Comparison of ENCODE assay signal across 28 mouse cellular contexts in the genomic region with DNA sequence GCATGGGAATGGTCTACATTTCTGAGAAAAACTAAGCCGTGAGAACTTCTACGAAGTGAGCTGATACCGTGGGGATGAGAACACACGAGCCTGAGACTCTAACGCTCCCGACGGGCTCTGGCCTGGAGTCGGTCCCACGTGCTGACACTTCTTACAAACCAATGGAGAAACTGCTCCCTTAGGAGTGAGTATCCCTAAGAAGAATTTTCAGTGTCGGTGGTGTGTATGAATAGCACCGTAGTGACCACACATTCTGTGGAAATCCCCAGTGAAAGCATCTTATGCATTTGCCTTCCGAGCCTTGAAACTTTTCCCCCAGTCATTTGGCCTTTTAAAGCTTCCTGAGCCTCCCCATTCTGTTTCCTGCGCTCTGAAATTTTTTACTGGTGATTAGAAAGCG. TPM values are rescaled to one million over a fixed set of nuclear protein-coding genes. Genes with fewer than 3 reads are reported as not detected.
A peak's percentile ranks its signal among the peaks of the same experiment; 100 is the strongest.
DNase-seq lines count a peak whose midpoint lies in the region; ATAC-seq and TF ChIP-seq lines count a peak whose summit lies in the region.
"Had no signal": no experiment of that assay in that cellular context is flagged by ENCODE, and none has a peak within 500 bp of the region (broad histone marks: within the 10 kb centered on the region; RNA-seq: fewer than 3 reads in every experiment).

No protein-coding gene starts in this region.

- peaks cover 17% of the 10 kb centered on the region; the same call in 1 of the 2 replicates for H3K4me1 ChIP-seq in kidney, embryonic 16.5 days (ENCODE audit: insufficient read depth, low read length)
- H3K4me1 ChIP-seq in ES-Bruce4 (ENCODE audit: control insufficient read depth, insufficient read depth, low read length), result peaks cover 10% of the 10 kb centered on the region
- peaks cover 19% of the 10 kb centered on the region; the same call in 1 of the 2 replicates for H3K4me1 ChIP-seq in brown adipose tissue, adult 24 weeks (ENCODE audit: control insufficient read depth, insufficient read depth, insufficient read length, low read length)
- H3K4me1 ChIP-seq: midbrain, embryonic 15.5 days had no signal

- no peak overlapping the region for H3K9ac ChIP-seq in kidney, embryonic 16.5 days (replicated peaks; ENCODE audit: low read length)
- H3K9ac ChIP-seq in ES-Bruce4 (ENCODE audit: low read depth, poor library complexity, severe bottlenecking), result peak overlapping the region; percentile 88; the same call in 1 of the 2 replicates
- H3K9ac ChIP-seq: forebrain, embryonic 13.5 days; hindbrain, embryonic 12.5 days; intestine, embryonic 15.5 days; limb, embryonic 15.5 days; liver, embryonic 14.5 days; lung, embryonic 14.5 days; midbrain, embryonic 15.5 days had no signal

- H3K9me3 ChIP-seq in kidney, embryonic 16.5 days (ENCODE audit: low read length), result peaks cover 2% of the 10 kb centered on the region
- H3K9me3 ChIP-seq in ES-Bruce4 (replicated peaks; ENCODE audit: control insufficient read depth, insufficient read depth, low read length, poor library complexity, severe bottlenecking), result no peaks in the 10 kb centered on the region
- H3K9me3 ChIP-seq: intestine, embryonic 15.5 days; limb, embryonic 15.5 days; midbrain, embryonic 15.5 days had no signal

- TF ChIP-seq EP300 in ES-Bruce4 (IDR thresholded peaks at IDR 0.05; ENCODE audit: insufficient read depth, low read depth, low read length), result no peak

- no peak for TF ChIP-seq POLR2A in ES-Bruce4 (IDR thresholded peaks at IDR 0.05; ENCODE audit: insufficient read depth, low read length)

- intact Hi-C loops in gastrocnemius, adult 2 months (cut with DNase I), result no loop called here

- no peak overlapping the region for H3K4me2 ChIP-seq in kidney, embryonic 16.5 days (replicated peaks; ENCODE audit: low read depth, low read length)
- H3K4me2 ChIP-seq: forebrain, embryonic 13.5 days; hindbrain, embryonic 12.5 days; intestine, embryonic 15.5 days; limb, embryonic 15.5 days; lung, embryonic 14.5 days; midbrain, embryonic 15.5 days had no signal

- no peaks in the 10 kb centered on the region for H3K27me3 ChIP-seq in kidney, embryonic 16.5 days (ENCODE audit: insufficient read depth, low read length)
- H3K27me3 ChIP-seq in ES-Bruce4 (ENCODE audit: control insufficient read depth, insufficient read depth, low read length, poor library complexity, severe bottlenecking), result no peaks in the 10 kb centered on the region
- H3K27me3 ChIP-seq: forebrain, embryonic 13.5 days; hindbrain, embryonic 12.5 days; intestine, embryonic 15.5 days; limb, embryonic 15.5 days; midbrain, embryonic 15.5 days had no signal

- H3K36me3 ChIP-seq in kidney, embryonic 16.5 days (ENCODE audit: insufficient read depth, low read length), result no peaks in the 10 kb centered on the region
- no peaks in the 10 kb centered on the region for H3K36me3 ChIP-seq in ES-Bruce4 (ENCODE audit: control insufficient read depth, insufficient read depth, low read length, poor library complexity, severe bottlenecking)
- H3K36me3 ChIP-seq: hindbrain, embryonic 12.5 days; intestine, embryonic 15.5 days; limb, embryonic 10.5 days; limb, embryonic 15.5 days; midbrain, embryonic 15.5 days had no signal

- no peak for TF ChIP-seq CTCF in gastrocnemius, adult 2 months (IDR thresholded peaks at IDR 0.05)
- no peak for TF ChIP-seq CTCF in ES-Bruce4 (IDR thresholded peaks at IDR 0.05; ENCODE audit: low read depth, low read length)

- H3K27ac ChIP-seq in gastrocnemius, adult 2 months, result peak overlapping the region; percentile 93
- peak overlapping the region; percentile 43; the same call in 1 of the 2 replicates for H3K27ac ChIP-seq in kidney, embryonic 16.5 days (ENCODE audit: low read length)
- no peak overlapping the region; the same call in 1 of the 2 replicates for H3K27ac ChIP-seq in ES-Bruce4 (ENCODE audit: insufficient read depth, low read length)
- H3K27ac ChIP-seq in brown adipose tissue, adult 24 weeks (replicated peaks; ENCODE audit: low read depth, low read length), result peak overlapping the region; percentile 79
- H3K27ac ChIP-seq: forebrain, embryonic 13.5 days; hindbrain, embryonic 12.5 days; hindbrain, postnatal 0 days; intestine, embryonic 15.5 days; limb, embryonic 10.5 days; limb, embryonic 15.5 days; liver, embryonic 14.5 days; midbrain, embryonic 15.5 days had no signal

- 77% methylated on average over 14 of the region's 14 CpGs for WGBS in kidney, embryonic 16.5 days

- DNase-seq in gastrocnemius, adult 2 months, result no peak
- DNase-seq in gastrocnemius, postnatal 25 days, result no peak
- DNase-seq in kidney, adult 11 months, result no peak
- no peak for DNase-seq in thymus, postnatal 14 days
- DNase-seq: adrenal gland, postnatal 10 days; cerebellum, adult 11 months; cerebellum, adult 9-11 months; heart, postnatal 36 days; kidney, postnatal 10 days; layer of hippocampus, adult 9-11 months; lung, embryonic 14.5 days; lung, postnatal 14 days; right cerebral cortex, postnatal 25 days; spleen, adult 18-20 months; thymus, adult 2 months; thymus, postnatal 4 days had no signal

- no peak overlapping the region for H3K4me3 ChIP-seq in gastrocnemius, adult 2 months
- no peak overlapping the region for H3K4me3 ChIP-seq in kidney, embryonic 16.5 days (ENCODE audit: low read length)
- no peak overlapping the region for H3K4me3 ChIP-seq in ES-Bruce4 (ENCODE audit: low read depth, low read length)
- no peak overlapping the region for H3K4me3 ChIP-seq in brown adipose tissue, adult 24 weeks (ENCODE audit: insufficient read depth, low read depth, low read length)
- H3K4me3 ChIP-seq: forebrain, embryonic 13.5 days; hindbrain, embryonic 12.5 days; intestine, embryonic 15.5 days; limb, embryonic 10.5 days; limb, embryonic 15.5 days; midbrain, embryonic 15.5 days had no signal

- ATAC-seq in kidney, embryonic 16.5 days (ENCODE audit: low FRiP score, low TSS enrichment), result no peak
- ATAC-seq: activated CD4-positive, CD25-positive, alpha-beta regulatory T cell, adult 4 months; forebrain, embryonic 13.5 days; hindbrain, postnatal 0 days; intestine, embryonic 15.5 days; midbrain, embryonic 15.5 days had no signal

RNA-seq across cellular contexts. Expression of a gene that starts 27.7 kb away (rescaled TPM):
- total RNA-seq in gastrocnemius, adult 2 months (2021), result 10 to 100 TPM; 35.6 to 49.4 TPM
- total RNA-seq in gastrocnemius, postnatal 25 days (2021), result 10 to 100 TPM; 35.9 to 43.0 TPM
- polyA plus RNA-seq in kidney, embryonic 16.5 days (2015; fragmentation: Nextera tagmentation; extraction: Ambion mirVana), result 103 and 120 TPM in 2 replicates
- 19.9 and 21.1 TPM in 2 replicates for polyA plus RNA-seq in ES-Bruce4 (2011; ENCODE audit: insufficient read depth, insufficient read length, low read depth, missing spikeins)
- polyA plus RNA-seq in brown adipose tissue, adult 24 weeks (2012; ENCODE audit: insufficient read depth, insufficient read length, missing spikeins), result 10.1 and 15.5 TPM in 2 replicates
